Mouse (Mus musculus) MEL (cell line): ENCODE measurements around the gene Gm43517. TPM values are rescaled to one million over a fixed set of nuclear protein-coding genes. Genes with fewer than 3 reads are reported as not detected.

Experiments used
- DNase-seq: peaks from one replicate; pipeline ENCODE4 v3.0.0; 2011; ENCODE audit warnings: low read depth, low spot score
- H3K27ac ChIP-seq: 2 replicates; pipeline ENCODE4 v1.5.1; 2012; ENCODE audit warnings: low read depth, mild to moderate bottlenecking, control low read depth, low read length, moderate library complexity; ENCODE audit not compliant: control insufficient read depth
- H3K27me3 ChIP-seq, 2 experiments: fragments of 150-350 bp in 1 of 2; sonication (generic) in 1 of 2; 2 replicates each; pipeline ENCODE4 v1.6.1; 2012; ENCODE audit warnings: low read length in 2 of 2, mild to moderate bottlenecking in 2 of 2, improper control_type of control experiment in 1 of 2, moderate library complexity in 1 of 2; ENCODE audit not compliant: insufficient read depth in 2 of 2, control insufficient read depth in 1 of 2
- H3K36me3 ChIP-seq, 2 experiments: 2 replicates each; pipeline ENCODE4 v1.6.1; 2012 to 2014; ENCODE audit warnings: low read length in 2 of 2, improper control_type of control experiment in 1 of 2, inconsistent platforms in 1 of 2, mild to moderate bottlenecking in 1 of 2; ENCODE audit not compliant: insufficient read depth in 2 of 2, control insufficient read depth in 1 of 2
- H3K4me1 ChIP-seq, 2 experiments: fragments of 150-350 bp in 1 of 2; sonication (generic) in 1 of 2; 2 replicates each; pipeline ENCODE4 v1.6.1; 2012; ENCODE audit warnings: low read length in 2 of 2, improper control_type of control experiment in 1 of 2, mild to moderate bottlenecking in 1 of 2; ENCODE audit not compliant: insufficient read depth in 2 of 2, control insufficient read depth in 1 of 2
- H3K4me3 ChIP-seq, 2 experiments: fragments of 150-350 bp in 1 of 2; sonication (generic) in 1 of 2; 2 replicates each; pipeline ENCODE4 v1.5.1; 2012; ENCODE audit warnings: low read depth in 2 of 2, low read length in 2 of 2, mild to moderate bottlenecking in 2 of 2, moderate library complexity in 2 of 2, control low read depth in 1 of 2, improper control_type of control experiment in 1 of 2; ENCODE audit not compliant: control insufficient read depth in 1 of 2, insufficient read depth in 1 of 2
- H3K79me2 ChIP-seq: 2 replicates; pipeline ENCODE4 v1.6.1; 2012; ENCODE audit warnings: mild to moderate bottlenecking, low read length, moderate library complexity; ENCODE audit not compliant: control insufficient read depth, poor library complexity, insufficient read depth
- H3K9ac ChIP-seq: 2 replicates; pipeline ENCODE4 v1.6.1; 2012; ENCODE audit warnings: low read depth, mild to moderate bottlenecking, control low read depth, low read length, moderate library complexity; ENCODE audit not compliant: control insufficient read depth, poor library complexity, severe bottlenecking
- H3K9me3 ChIP-seq: fragments of 150-350 bp; sonication (generic); replicated peaks from 2 replicates; pipeline ENCODE4 v1.6.1; 2012; ENCODE audit warnings: mild to moderate bottlenecking, low read length, improper control_type of control experiment, moderate library complexity; ENCODE audit not compliant: insufficient read depth
- BHLHE40 ChIP-seq: IDR thresholded peaks from 2 replicates; pipeline ENCODE4 v1.6.1; 2012; ENCODE audit warnings: low read depth, mild to moderate bottlenecking, inconsistent platforms, low read length, improper control_type of control experiment, borderline replicate concordance
- CHD1 ChIP-seq: IDR thresholded peaks from 2 replicates; pipeline ENCODE4 v1.6.1; 2012; ENCODE audit warnings: low read depth, mild to moderate bottlenecking, inconsistent platforms, low read length, improper control_type of control experiment
- CHD2 ChIP-seq: IDR thresholded peaks from 2 replicates; pipeline ENCODE4 v1.6.1; 2011; ENCODE audit warnings: low read length, improper control_type of control experiment
- CTCF ChIP-seq, 3 experiments: IDR thresholded peaks in 2 of 3; conservative IDR thresholded peaks in 1 of 3; 2 replicates each; pipeline ENCODE4 v1.5.1; 2011 to 2012; ENCODE audit warnings: low read length in 3 of 3, low read depth in 2 of 3, mild to moderate bottlenecking in 2 of 3, improper control_type of control experiment in 1 of 3, inconsistent platforms in 1 of 3, mixed read lengths in 1 of 3, moderate library complexity in 1 of 3; ENCODE audit not compliant: control insufficient read depth in 1 of 3, insufficient read depth in 1 of 3, poor library complexity in 1 of 3, severe bottlenecking in 1 of 3
- E2F4 ChIP-seq: IDR thresholded peaks from 2 replicates; pipeline ENCODE4 v1.6.1; 2011; ENCODE audit warnings: low read depth, low read length, improper control_type of control experiment, borderline replicate concordance
- ELF1 ChIP-seq: IDR thresholded peaks from 2 replicates; pipeline ENCODE4 v1.6.1; 2014; ENCODE audit warnings: low read depth, mild to moderate bottlenecking, inconsistent platforms, low read length, improper control_type of control experiment, moderate library complexity
- EP300 ChIP-seq, 2 experiments: IDR thresholded peaks; 2 replicates each; pipeline ENCODE4 v1.6.1; 2011; ENCODE audit warnings: improper control_type of control experiment in 2 of 2, low read length in 2 of 2, low read depth in 1 of 2, mild to moderate bottlenecking in 1 of 2
- ETS1 ChIP-seq: IDR thresholded peaks from 2 replicates; pipeline ENCODE4 v1.6.1; 2012; ENCODE audit warnings: low read depth, mild to moderate bottlenecking, inconsistent platforms, low read length, improper control_type of control experiment, moderate library complexity
- KAT2A ChIP-seq: conservative IDR thresholded peaks from 2 replicates; pipeline ENCODE4 v1.6.1; 2012; ENCODE audit warnings: low read depth, low read length, improper control_type of control experiment, inconsistent platforms
- MAFK ChIP-seq: IDR thresholded peaks from 2 replicates; pipeline ENCODE4 v1.6.1; 2011; ENCODE audit warnings: low read depth, mild to moderate bottlenecking, low read length, improper control_type of control experiment, borderline replicate concordance
- MAX ChIP-seq: IDR thresholded peaks from 2 replicates; pipeline ENCODE4 v1.6.1; 2011; ENCODE audit warnings: low read length, improper control_type of control experiment
- MEF2A ChIP-seq: IDR thresholded peaks from 2 replicates; pipeline ENCODE4 v1.6.1; 2014; ENCODE audit warnings: low read depth, mild to moderate bottlenecking, inconsistent platforms, low read length, improper control_type of control experiment; ENCODE audit not compliant: poor library complexity, insufficient replicate concordance, severe bottlenecking; ENCODE audit errors: extremely low read depth
- NELFE ChIP-seq: IDR thresholded peaks from 2 replicates; pipeline ENCODE4 v1.6.1; 2011; ENCODE audit warnings: low read depth, low read length, improper control_type of control experiment
- NRF1 ChIP-seq: IDR thresholded peaks from 2 replicates; pipeline ENCODE4 v1.6.1; 2014; ENCODE audit warnings: low read depth, mild to moderate bottlenecking, inconsistent platforms, low read length, improper control_type of control experiment, moderate library complexity; ENCODE audit not compliant: poor library complexity, insufficient read depth, severe bottlenecking
- POLR2AphosphoS2 ChIP-seq: IDR thresholded peaks from 2 replicates; pipeline ENCODE4 v1.6.1; 2011; ENCODE audit warnings: low read length, improper control_type of control experiment
- POLR2AphosphoS5 ChIP-seq: IDR thresholded peaks from 2 replicates; pipeline ENCODE4 v1.6.1; 2012; ENCODE audit warnings: low read depth, borderline replicate concordance, mild to moderate bottlenecking, inconsistent platforms, low read length, moderate library complexity, mixed read lengths
- RAD21 ChIP-seq: IDR thresholded peaks from 2 replicates; pipeline ENCODE4 v1.6.1; 2011; ENCODE audit warnings: mild to moderate bottlenecking, low read depth, low read length, improper control_type of control experiment
- RCOR1 ChIP-seq: IDR thresholded peaks from 2 replicates; pipeline ENCODE4 v1.6.1; 2012; ENCODE audit warnings: low read depth, mild to moderate bottlenecking, inconsistent platforms, low read length, improper control_type of control experiment
- SIN3A ChIP-seq: IDR thresholded peaks from 2 replicates; pipeline ENCODE4 v1.6.1; 2012; ENCODE audit warnings: low read length, improper control_type of control experiment, inconsistent platforms
- UBTF ChIP-seq: IDR thresholded peaks from 2 replicates; pipeline ENCODE4 v1.6.1; 2012; ENCODE audit warnings: low read depth, mild to moderate bottlenecking, inconsistent platforms, low read length, improper control_type of control experiment, moderate library complexity, borderline replicate concordance; ENCODE audit not compliant: insufficient read depth
- USF2 ChIP-seq, 2 experiments: IDR thresholded peaks; 2 replicates each; pipeline ENCODE4 v1.6.1; 2011 to 2012; ENCODE audit warnings: improper control_type of control experiment in 2 of 2, low read length in 2 of 2, borderline replicate concordance in 1 of 2, inconsistent platforms in 1 of 2, low read depth in 1 of 2, mild to moderate bottlenecking in 1 of 2; ENCODE audit not compliant: insufficient read depth in 1 of 2
- ZKSCAN1 ChIP-seq: IDR thresholded peaks from 2 replicates; pipeline ENCODE4 v1.6.1; 2012; ENCODE audit warnings: low read depth, mild to moderate bottlenecking, inconsistent platforms, low read length, improper control_type of control experiment, moderate library complexity
- ZMIZ1 ChIP-seq: IDR thresholded peaks from 2 replicates; pipeline ENCODE4 v1.6.1; 2012; ENCODE audit warnings: low read depth, mild to moderate bottlenecking, inconsistent platforms, low read length, improper control_type of control experiment, moderate library complexity
- polyA plus RNA-seq, 2 experiments: library from polyadenylated mRNA; stranded (reverse) in 1 of 2; unstranded in 1 of 2; fragments of >175 nt in 1 of 2; fragments of >200 nt in 1 of 2; gene quantifications; 2 replicates each; pipeline versions ENCODE4 v1.2.1 to v1.2.4; 2012; ENCODE audit warnings: low replicate concordance in 2 of 2, low read depth in 1 of 2; ENCODE audit not compliant: insufficient read length in 2 of 2, insufficient read depth in 1 of 2, missing spikeins in 1 of 2
- total RNA-seq: library from RNA; depleted of rRNA; stranded (reverse); fragments of 300-350 nt; gene quantifications from 2 replicates; pipeline ENCODE4 v1.2.3, GENCODE M21; 2012

The Gm43517 gene
- total and polyA plus RNA-seq, 3 experiments, result not detected

DNA sequence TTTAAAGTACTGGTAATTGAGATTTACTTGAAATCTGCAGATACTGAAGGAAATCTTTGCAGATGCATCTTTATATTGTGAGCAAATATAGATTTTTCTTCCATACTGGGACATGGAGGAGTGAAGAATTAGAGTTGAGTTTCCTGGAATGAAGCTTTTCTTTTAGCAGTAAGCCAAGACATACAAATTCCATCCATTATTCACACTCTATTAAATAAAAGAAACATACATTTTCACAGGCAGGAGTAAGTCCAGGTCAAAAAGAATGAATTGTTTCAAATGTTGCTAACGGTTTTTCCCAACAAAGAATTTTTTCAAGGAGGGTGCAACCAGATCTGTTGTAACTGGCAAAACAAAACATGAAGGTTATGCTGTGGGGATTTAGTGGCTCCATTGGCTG lies 14.6 kb downstream of the Gm43517 start:
- no peaks in the 10 kb centered on the region for H3K9me3 ChIP-seq
- no peaks in the 10 kb centered on the region for H3K4me1 ChIP-seq
- TF ChIP-seq ELF1 (no peak), EP300 (IDR thresholded peaks at IDR 0.05; ENCODE audit: low read depth in 1 of 2, low read length in 2 of 2) (no peak), BHLHE40 (no peak), KAT2A (no peak), CHD1 (no peak), USF2 (IDR thresholded peaks at IDR 0.05; ENCODE audit: borderline replicate concordance in 1 of 2, insufficient read depth in 1 of 2, low read depth in 1 of 2, low read length in 2 of 2) (no peak), ZMIZ1 (no peak), ETS1 (no peak), E2F4 (no peak), SIN3A (no peak), RAD21 (no peak), NELFE (no peak)
- TF ChIP-seq, all 39 proteins: peak for 0
- no peak for DNase-seq
- Histone ChIP-seq H3K9ac (no peak overlapping the region), H3K4me3 (no peak overlapping the region), H3K27me3 (no peaks in the 10 kb centered on the region), H3K27ac (no peak overlapping the region), H3K36me3 (no peaks in the 10 kb centered on the region), H3K79me2 (no peaks in the 10 kb centered on the region)

DNA sequence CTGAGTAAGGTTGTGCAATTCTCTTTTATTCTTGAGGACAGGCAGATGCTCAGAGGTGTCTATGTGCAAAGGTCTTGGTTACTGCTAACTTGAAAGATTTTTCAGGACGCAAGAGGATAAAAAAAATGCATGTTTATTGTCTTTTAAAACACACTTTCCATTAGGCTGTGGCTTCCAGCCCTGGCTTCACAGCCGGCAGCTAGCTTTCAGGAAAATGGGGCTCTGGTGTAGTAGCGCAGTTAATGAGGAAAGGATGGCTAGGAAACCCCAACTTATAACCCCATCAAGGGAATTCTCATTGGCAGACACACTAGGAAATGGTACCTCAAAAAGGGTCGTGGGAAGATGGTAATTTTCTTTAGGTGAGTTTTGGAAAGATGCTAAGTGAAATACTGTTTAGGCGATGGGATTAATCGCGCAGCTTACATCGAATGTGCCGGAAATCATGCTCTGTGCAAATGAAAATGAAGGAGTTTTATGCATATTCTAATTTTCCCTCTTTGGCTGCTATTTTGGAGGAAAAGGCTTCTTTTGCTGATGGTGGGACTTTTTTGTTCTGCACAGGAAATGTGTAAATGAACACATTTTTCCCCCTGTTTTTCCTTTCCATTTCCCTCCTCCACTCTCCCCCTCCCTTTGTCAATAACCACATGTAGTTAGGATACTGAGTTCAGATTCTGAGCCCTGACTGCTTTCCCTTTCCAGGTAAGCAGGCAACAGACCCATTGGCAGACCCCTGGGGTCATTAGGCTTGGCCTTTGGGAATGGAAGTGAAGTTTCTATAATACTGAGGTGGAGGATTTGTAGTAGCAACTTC lies 15.3 kb downstream of the Gm43517 start:
- H3K36me3 ChIP-seq, result no peaks in the 10 kb centered on the region
- H3K4me1 ChIP-seq, result no peaks in the 10 kb centered on the region
- no peaks in the 10 kb centered on the region for H3K9me3 ChIP-seq
- H3K4me3 ChIP-seq, result no peak overlapping the region
- H3K9ac ChIP-seq, result no peak overlapping the region
- TF ChIP-seq BHLHE40, result no peak
- no peak for TF ChIP-seq UBTF
- no peak for TF ChIP-seq E2F4
- no peak for TF ChIP-seq MAX
- no peak for TF ChIP-seq RCOR1
- no peak for TF ChIP-seq ETS1
- no peak for TF ChIP-seq CHD1
- no peak for TF ChIP-seq POLR2AphosphoS2
- TF ChIP-seq POLR2AphosphoS5, result no peak
- TF ChIP-seq ZMIZ1, result no peak
- no peak for TF ChIP-seq RAD21
- no peak for TF ChIP-seq MEF2A
- TF ChIP-seq CHD2, result no peak
- TF ChIP-seq MAFK, result no peak
- TF ChIP-seq CTCF (IDR thresholded peaks at IDR 0.05 in 2 of 3, conservative IDR thresholded peaks at IDR 0.05 in 1 of 3; ENCODE audit: control insufficient read depth in 1 of 3, insufficient read depth in 1 of 3, low read depth in 2 of 3, low read length in 3 of 3, poor library complexity in 1 of 3, severe bottlenecking in 1 of 3), result no peak
- TF ChIP-seq NRF1, result no peak
- no peak for TF ChIP-seq ZKSCAN1
- TF ChIP-seq, all 39 proteins: peak for 0
- Histone ChIP-seq H3K27me3 (no peaks in the 10 kb centered on the region), H3K27ac (no peak overlapping the region), H3K79me2 (no peaks in the 10 kb centered on the region)
- DNase-seq, result no peak
